Mouse (Mus musculus) right cerebral cortex, adult 18-20 months (tissue): ENCODE results near the gene Mansc4.

Experiments used
- DNase-seq: peaks from one replicate; pipeline ENCODE4 v3.0.0; 2022; ENCODE audit warnings: mixed read lengths

Gene Mansc4

GRCm38 (mm10) chr6:147086594-147087225 lies at the start of gene Mansc4:
TSS of gene Mansc4 (minus strand) at chr6:147087032.
- DNase-seq, result no peak

- DNase-seq, result no peak
Observed at GRCm38 (mm10) chr6:147127239-147127638, 40.4 kb upstream of the Mansc4 start.

GRCm38 (mm10) chr6:147121320-147121719 lies 34.5 kb upstream of the Mansc4 start:
- no peak for DNase-seq

GRCm38 (mm10) chr6:147118190-147118589 lies 31.4 kb upstream of the Mansc4 start:
- DNase-seq, result no peak

DNA sequence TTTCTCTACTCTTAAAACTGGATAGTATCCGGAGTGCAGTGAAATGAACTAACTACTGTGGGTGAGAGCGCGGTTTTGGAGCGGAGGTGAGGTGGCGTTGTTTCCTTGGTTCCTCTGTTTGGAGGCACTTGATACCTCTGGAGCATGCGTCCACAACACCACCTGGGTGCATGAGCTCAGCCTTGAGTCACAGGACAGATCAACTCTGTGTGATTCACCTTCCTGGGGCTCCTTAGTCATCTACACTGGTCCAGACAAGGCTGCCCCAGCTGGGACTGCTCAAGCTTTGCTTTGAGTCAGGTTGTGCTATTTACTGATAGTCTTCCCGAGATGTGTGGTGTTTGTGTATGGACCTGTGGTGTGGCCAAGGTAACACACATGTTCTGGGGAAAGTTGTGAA lies 30.9 kb upstream of the Mansc4 start:
- no peak for DNase-seq

- peak; percentile 77 for DNase-seq
Observed at GRCm38 (mm10) chr6:147116579-147116978, 29.7 kb upstream of the Mansc4 start.

GRCm38 (mm10) chr6:147109283-147109682 lies 22.5 kb upstream of the Mansc4 start:
- DNase-seq, result no peak

- DNase-seq, result no peak
Observed at GRCm38 (mm10) chr6:147106716-147107115, 19.9 kb upstream of the Mansc4 start.

- no peak for DNase-seq
Observed at GRCm38 (mm10) chr6:147105529-147105928, 18.7 kb upstream of the Mansc4 start.

GRCm38 (mm10) chr6:147102293-147102692 lies 15.5 kb upstream of the Mansc4 start:
- DNase-seq, result no peak

- no peak for DNase-seq
Observed at GRCm38 (mm10) chr6:147099458-147100277, 12.8 kb upstream of the Mansc4 start.

GRCm38 (mm10) chr6:147097346-147097929 lies 10.6 kb upstream of the Mansc4 start:
- DNase-seq, result no peak

DNA sequence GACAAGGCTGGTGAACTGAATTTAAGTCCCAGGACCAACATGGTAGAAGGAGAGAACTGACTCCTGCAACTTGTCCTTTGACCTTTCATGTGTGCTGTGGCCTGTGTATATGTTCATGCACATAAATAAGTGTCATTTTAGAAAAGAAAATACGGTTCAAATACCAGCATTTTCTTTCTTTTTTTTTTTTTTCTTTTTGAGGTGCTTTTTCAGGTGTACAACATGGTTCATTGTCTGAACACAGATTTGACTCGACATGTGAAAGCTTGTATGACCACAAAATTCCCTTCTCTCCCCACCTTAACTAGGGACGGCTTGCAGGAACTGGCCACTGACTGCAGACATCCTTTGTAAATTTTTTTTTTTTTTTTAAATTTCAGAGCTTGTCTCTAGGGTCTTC lies 10.1 kb upstream of the Mansc4 start:
- DNase-seq, result no peak

GRCm38 (mm10) chr6:147096109-147096508 lies 9.3 kb upstream of the Mansc4 start:
- DNase-seq, result no peak

DNA sequence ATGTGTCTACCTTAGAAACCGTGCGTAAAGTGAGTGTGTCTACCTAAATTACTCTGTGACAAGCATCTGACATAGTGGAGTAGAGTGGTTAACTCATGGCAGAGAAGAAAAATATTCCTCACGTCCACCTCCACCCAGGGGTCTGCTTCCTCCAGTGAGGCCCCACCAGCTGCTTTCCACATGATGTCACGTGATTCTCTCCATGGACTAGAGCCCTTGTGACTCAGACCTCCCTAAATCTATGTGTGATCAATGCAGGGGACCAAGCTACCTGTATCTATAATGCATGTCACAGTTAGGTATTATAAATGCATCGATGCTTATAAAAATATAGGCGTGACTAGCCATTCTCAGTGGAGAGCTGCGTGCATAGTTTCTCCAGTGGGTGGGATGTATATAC lies 7.9 kb upstream of the Mansc4 start:
- no peak for DNase-seq

DNA sequence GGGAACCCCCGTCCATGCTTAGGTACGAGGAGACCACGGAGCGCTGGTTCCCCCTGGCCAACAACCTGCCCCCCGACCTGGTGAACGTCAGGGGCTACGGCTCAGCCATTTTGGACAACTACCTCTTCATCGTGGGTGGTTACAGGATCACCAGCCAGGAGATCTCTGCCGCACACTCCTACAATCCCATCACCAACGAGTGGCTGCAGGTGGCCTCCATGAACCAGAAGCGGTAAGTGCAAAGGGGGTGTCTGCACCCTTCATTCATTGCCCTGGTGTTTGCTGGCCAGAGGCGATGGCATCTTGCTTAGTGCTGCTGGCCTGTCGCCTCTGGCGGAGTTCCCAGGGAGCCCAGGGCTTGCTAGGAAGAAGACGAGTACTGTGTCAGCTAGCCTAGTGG lies 5.3 kb upstream of the Mansc4 start:
- DNase-seq, result peak; percentile 43

GRCm38 (mm10) chr6:147091136-147092120 lies 4.6 kb upstream of the Mansc4 start, which contains the start of gene Klhl42:
TSS of gene Klhl42 (plus strand) at chr6:147091379.
- DNase-seq, result peak; percentile 75

DNA sequence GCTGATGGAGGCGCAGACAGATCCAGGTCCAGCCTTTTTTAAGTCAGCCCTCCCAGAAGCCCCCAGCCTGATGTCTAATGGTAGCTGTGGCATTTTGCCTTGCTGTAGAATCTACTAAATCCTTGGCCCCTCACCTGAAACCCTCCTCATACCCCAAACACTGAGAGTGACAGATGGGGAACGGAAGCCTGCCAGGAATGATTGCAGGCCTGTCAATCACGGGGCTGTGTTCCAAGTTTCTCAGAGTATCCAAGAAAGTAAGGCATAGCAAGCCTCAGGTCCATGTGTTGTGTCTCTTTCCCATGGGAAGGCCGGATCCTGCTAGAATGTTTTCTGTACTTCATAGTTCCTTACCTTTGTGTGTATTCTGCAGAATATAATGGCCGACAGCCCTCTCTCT lies 3.4 kb upstream of the Mansc4 start:
- no peak for DNase-seq

DNA sequence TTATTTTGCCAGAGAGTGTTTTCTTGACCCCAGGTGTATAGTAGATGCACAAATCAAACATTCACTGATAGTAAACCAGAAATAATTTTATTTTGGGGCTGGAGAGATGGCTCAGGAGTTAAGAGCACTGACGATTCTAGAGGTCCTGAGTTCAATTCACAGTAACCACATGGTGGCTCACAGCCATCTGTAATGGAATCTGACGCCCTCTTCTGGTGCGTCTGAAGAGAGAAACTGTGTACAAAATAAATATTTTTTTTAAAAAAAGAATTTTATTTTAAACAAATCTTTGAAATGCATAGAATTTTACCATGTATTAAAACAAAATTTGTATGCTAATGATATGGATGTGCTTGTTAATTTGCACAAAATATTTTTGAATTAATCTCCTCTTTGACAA lies 1.7 kb upstream of the Mansc4 start:
- no peak for DNase-seq

- no peak for DNase-seq
Observed at GRCm38 (mm10) chr6:147087736-147088135, 904 bp upstream of the Mansc4 start.

- DNase-seq, result no peak
Observed at GRCm38 (mm10) chr6:147085398-147086040, 1.3 kb downstream of the Mansc4 start.

- DNase-seq, result no peak
Observed at GRCm38 (mm10) chr6:147079919-147080318, 6.9 kb downstream of the Mansc4 start.
